Mouse (Mus musculus) urinary bladder, postnatal 36 days (tissue): ENCODE measurements around the gene Skida1.

ENCODE experiments used
- DNase-seq, 2 experiments: peaks; one replicate each; pipeline ENCODE4 v3.0.0; 2022; ENCODE audit warnings: low spot score in 2 of 2, mixed read lengths in 1 of 2

Skida1 gene

DNA sequence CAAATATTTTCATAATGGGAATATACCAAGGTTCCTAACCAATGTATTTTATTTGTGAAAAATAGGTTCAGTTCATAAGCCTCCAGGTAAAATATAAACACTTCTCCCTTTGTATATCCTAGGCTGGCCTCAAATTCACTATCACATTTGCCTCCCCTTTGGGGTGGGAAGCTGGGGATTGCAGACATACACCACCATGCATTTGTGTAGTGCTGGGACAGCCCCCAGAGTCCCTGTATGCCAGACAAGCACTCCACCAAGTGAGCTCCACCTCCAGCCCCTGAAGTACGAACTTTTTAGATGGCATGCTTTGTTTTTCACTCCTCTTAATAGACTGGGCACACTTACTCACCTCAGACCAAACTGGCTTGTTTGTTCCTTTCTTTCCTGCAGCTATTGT is 26.0 kb downstream of the Skida1 start:
- DNase-seq: no peak

DNA sequence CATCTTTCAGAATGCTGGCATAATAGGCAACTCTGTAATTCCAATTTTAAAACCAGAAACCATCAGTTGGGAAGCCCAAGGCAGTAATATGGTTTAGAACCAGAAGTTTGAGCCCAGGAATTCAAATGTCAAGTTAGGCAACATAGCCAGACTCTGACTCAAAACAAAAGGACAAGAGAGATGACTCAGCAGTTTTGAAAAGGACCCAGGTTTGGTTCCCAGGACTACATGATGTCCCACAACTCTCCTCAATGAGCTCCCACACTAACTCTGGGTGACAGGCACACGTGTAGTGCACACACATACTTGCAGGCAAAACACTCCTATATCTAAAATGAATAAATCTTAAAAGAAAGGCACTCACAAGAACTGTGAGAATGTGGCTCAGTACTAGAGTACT is 29.7 kb downstream of the Skida1 start:
- no peak for DNase-seq

DNA sequence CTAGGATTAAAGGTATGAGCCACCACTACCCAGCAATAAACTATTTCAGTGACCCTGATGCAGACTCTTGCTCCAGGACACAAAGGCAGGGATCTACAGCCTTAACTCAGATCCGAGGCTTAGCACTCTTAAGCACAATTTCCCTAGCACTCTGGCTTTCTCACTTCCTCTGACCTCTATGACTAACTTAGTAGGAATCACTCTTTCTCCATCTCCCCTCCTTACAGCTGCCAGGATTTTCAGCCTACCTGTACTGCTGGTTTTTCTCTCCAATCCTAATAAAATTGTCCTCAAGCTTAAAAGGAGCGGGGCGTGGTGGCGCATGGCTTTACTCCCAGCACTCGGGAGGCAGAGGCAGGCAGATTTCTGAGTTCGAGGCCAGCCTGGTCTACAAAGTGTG is 31.5 kb downstream of the Skida1 start:
- DNase-seq: no peak

DNA sequence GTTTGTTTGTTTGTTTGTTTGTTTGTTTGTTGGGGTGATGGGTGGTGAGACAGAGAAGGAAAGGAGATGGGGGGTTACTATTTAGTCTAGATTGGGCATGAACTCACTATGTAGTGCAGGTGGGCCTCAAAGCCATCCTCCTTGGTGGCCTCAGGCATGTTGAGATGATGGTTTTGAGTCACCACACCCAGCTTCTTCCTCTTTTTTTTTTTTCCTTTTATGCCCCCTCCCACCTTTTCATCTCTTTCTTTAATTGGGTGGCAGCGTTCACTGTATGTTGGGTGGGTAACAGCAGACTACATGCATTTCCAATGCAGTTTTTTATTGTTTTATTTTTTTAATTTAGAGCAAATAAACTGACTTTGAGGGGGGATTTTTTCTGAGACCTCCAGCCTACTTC is 32.2 kb downstream of the Skida1 start:
- no peak for DNase-seq

DNA sequence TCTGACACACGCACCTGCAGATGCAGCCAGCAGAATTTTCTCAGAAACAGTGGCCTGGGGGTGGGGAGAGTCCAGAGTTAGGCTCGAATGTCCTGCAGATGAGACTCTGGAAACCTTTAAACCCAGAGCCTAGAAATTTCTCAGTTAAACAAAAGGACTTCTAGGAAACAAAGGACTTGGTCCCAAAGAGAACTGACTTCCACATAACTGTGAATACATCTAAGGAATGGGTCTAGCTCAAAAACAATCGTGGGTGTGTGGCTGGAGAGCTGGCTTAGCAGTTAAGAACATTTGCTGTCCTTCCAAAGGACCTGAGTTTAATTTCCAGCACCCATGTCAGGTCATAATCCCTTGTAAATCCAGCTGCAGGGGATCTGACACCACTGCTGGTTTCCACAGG is 33.3 kb downstream of the Skida1 start:
- no peak for DNase-seq

DNA sequence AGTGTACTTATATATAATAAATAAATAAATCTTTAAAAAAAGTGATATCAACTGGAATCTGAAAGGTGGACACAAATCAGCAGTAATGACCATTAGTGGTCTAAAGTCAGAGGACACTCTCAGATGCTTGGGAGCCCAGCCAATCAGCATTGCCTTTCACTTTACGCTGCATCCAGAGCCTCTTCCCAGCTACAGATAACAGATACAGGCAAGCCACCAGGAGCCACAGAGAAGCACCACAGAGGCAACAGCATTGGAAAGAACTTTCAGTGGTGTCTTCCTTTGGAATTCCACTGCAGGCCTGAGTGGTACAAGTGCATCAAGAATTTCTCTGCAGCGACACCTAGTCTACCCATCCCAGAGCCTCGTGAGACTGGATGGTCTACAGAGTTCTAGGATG is 36.0 kb downstream of the Skida1 start:
- no peak for DNase-seq

DNA sequence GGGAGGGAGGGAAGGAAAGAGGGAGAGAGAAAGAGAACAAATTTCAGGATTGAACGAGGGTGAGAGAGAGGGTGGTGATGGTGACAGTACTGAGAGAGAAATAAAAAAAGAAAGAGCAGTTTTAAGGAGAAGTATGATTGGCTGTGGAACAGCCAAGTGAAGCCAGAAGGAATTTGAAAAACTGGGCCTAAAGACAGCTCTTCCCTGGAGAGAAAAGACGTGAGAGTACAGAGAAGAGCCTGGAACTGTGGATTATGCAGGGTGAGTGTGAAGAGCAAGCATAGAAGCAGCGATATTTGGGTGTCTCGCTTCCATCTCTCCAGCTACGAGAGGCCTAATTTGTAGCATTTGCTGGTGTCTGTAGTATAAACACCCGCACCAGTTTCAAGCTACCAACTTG is 37.6 kb downstream of the Skida1 start:
- no peak for DNase-seq

DNA sequence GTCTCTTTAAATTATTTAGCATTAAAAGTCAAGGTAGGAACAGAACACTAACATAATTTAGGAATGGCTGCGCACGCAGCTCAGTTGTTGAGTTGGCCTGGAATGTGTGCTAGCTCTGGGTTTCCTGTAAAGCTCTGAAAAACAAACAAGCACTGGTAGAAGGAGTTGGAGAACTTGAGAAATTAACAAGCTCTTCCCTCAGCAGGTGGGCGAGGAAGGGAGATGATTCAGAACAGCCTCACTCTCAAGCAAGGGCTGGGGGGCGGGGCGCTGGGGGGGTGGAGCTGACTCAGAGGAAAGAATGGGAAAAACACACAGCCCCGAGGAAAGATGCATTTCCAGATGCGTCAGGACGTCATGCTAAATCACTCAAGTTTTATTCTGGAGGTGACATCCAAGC is 43.7 kb downstream of the Skida1 start:
- no peak for DNase-seq

DNA sequence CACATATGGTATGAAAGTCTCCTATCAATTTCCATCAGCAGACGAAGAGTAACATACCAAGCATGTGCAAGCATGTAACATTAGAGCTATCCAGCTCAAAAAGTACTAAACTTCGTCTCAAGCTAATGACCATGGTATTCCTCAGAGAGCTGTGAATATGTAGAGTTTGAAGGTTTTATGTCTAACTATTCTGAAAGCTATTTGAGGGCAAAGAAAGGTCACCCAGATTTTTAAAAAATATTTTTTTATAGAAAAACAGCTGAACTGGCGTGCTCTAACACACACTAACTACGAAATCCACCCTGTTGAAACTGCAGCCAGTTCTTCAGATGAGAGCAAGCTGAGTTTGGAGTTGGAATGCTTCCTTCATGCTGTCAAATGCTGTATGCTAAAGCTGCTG is 44.6 kb downstream of the Skida1 start:
- DNase-seq: no peak

DNA sequence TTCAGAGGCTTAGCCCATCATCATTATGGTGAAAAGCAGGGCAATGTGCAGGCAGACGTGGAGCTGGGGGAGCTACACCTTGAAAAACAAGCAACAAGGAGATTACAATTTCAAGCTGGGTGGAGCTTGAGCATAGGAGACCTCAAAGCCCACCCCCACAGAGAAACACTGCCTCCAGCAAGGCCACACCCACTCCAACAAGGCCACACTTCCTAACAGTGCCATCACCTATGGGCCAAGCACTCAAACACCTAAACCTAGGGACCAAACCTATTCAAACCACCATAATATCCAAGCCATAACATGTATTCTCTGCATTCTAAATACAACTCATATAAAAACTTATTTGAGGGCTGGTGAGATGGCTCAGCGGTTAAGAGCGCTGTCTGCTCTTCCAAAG is 46.5 kb downstream of the Skida1 start:
- DNase-seq: no peak

DNA sequence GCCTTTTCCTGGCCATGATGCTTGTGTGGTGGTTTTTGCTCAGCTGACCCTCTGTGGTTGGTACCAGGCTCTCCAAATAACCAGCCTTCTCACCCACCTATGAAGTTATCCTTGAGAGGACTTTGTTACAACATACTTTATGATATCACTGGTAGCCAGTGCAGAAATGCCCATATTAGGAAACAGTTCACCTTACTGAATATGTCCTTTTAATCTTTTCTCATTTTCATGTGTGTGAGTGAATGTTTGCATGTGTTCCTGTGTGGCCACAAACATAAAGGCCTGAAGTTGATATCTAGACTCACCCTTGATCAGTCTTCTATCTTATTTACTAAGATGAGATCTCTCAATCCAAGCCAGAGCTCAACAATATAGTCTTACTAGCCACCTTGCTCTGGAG is 52.0 kb downstream of the Skida1 start, which contains the start of gene H2al2a:
Gene H2al2a (minus strand): TSS at position 101 of the 400 bp plus-strand sequence.
- DNase-seq: no peak
